Mouse (Mus musculus) ES-Bruce4 (cell line): ENCODE results near the gene Cdh13.

Experiments used
- CTCF ChIP-seq: IDR thresholded peaks from one replicate; pipeline ENCODE4 v1.8.1; 2011; ENCODE audit warnings: low read depth, low read length
- EP300 ChIP-seq: IDR thresholded peaks from 2 replicates; pipeline ENCODE4 v1.6.1; 2011; ENCODE audit warnings: low read depth, low read length; ENCODE audit not compliant: insufficient read depth

- no peak for TF ChIP-seq CTCF
- no peak for TF ChIP-seq EP300
Measured at GRCm38 (mm10) chr8:118488735-118489134, 205.2 kb downstream of the Cdh13 start.
